Mouse (Mus musculus) liver, adult 2 months (tissue): ENCODE measurements around the gene Polr3h. TPM values are rescaled to one million over a fixed set of nuclear protein-coding genes. Genes with fewer than 3 reads are reported as not detected.

Source experiments
- DNase-seq: peaks from one replicate; pipeline ENCODE4 v3.0.0-alpha.2; 2011; ENCODE audit warnings: low read depth, low spot score; ENCODE audit errors: extremely low read depth
- H3K27ac ChIP-seq: fragments of 200-500 bp; replicated peaks from 2 replicates; pipeline ENCODE4 v1.5.1; 2012; ENCODE audit warnings: low read depth, mild to moderate bottlenecking, control low read depth, inconsistent platforms, low read length; ENCODE audit not compliant: insufficient read depth
- H3K27me3 ChIP-seq: fragments of 200-500 bp; 2 replicates; pipeline ENCODE4 v1.6.1; 2012; ENCODE audit warnings: mild to moderate bottlenecking, moderate library complexity, low read length, inconsistent platforms; ENCODE audit not compliant: control insufficient read depth, insufficient read depth
- H3K36me3 ChIP-seq: fragments of 200-500 bp; 2 replicates; pipeline ENCODE4 v1.6.1; 2012; ENCODE audit warnings: low read length, inconsistent platforms; ENCODE audit not compliant: control insufficient read depth, insufficient read depth
- H3K4me1 ChIP-seq: fragments of 200-500 bp; 2 replicates; pipeline ENCODE4 v1.6.1; 2011; ENCODE audit warnings: low read length; ENCODE audit not compliant: control insufficient read depth, insufficient read depth
- H3K4me3 ChIP-seq: fragments of 200-500 bp; 2 replicates; pipeline ENCODE4 v1.5.1; 2011; ENCODE audit warnings: low read depth, mild to moderate bottlenecking, control low read depth, low read length, moderate library complexity; ENCODE audit not compliant: insufficient read depth
- H3K79me2 ChIP-seq: fragments of 200-500 bp; 2 replicates; pipeline ENCODE4 v1.6.1; 2012; ENCODE audit warnings: inconsistent platforms, mild to moderate bottlenecking, low read length, moderate library complexity; ENCODE audit not compliant: control insufficient read depth, insufficient read depth
- H3K9ac ChIP-seq: fragments of 200-500 bp; 2 replicates; pipeline ENCODE4 v1.6.1; 2012; ENCODE audit warnings: low read depth, mild to moderate bottlenecking, control low read depth, inconsistent platforms, low read length
- CTCF ChIP-seq: fragments of 200-500 bp; IDR thresholded peaks from 2 replicates; pipeline ENCODE4 v1.5.1; 2011; ENCODE audit warnings: low read depth, low read length, control low read depth
- POLR2A ChIP-seq: fragments of 200-500 bp; IDR thresholded peaks from 2 replicates; pipeline ENCODE4 v1.6.1; 2011; ENCODE audit warnings: low read length, control low read depth; ENCODE audit not compliant: insufficient read depth; ENCODE audit errors: extremely low read depth
- WGBS: fragments of 180-500 bp; shearing (Covaris S2); methylation state at CpG from one replicate; pipeline ENCODE4 v1.1.7; 2018; 5-methylcytosine and 5-hydroxymethylcytosine counted together
- polyA plus RNA-seq: library from polyadenylated mRNA; depleted of rRNA; stranded (reverse); fragments of >200 nt; gene quantifications from 2 replicates; pipeline ENCODE4 v1.2.3, GENCODE M21; 2012
- total RNA-seq: library from RNA; depleted of rRNA; stranded (reverse); fragments of >200 nt; gene quantifications from 2 replicates; pipeline ENCODE4 v1.2.3, GENCODE M21; 2014

Gene Polr3h
- total and polyA plus RNA-seq, 2 experiments: 6.4 to 8.3 TPM

- Histone ChIP-seq H3K79me2 (no peaks in the 10 kb centered on the region), H3K4me1 (no peaks in the 10 kb centered on the region), H3K27ac (no peak overlapping the region), H3K9ac (no peak overlapping the region), H3K4me3 (no peak overlapping the region), H3K36me3 (no peaks in the 10 kb centered on the region), H3K27me3 (no peaks in the 10 kb centered on the region)
- whole genome bisulfite sequencing: 95% methylated on average over 9 of the region's 9 CpGs
- DNase-seq: no peak
- no peak for TF ChIP-seq CTCF
- TF ChIP-seq POLR2A: no peak
Observed at GRCm38 (mm10) chr15:81954151-81954583, 28.1 kb upstream of the Polr3h start.

- no peak overlapping the region for H3K9ac ChIP-seq
- H3K4me1 ChIP-seq: no peaks in the 10 kb centered on the region
- no peak overlapping the region for H3K27ac ChIP-seq
- H3K79me2 ChIP-seq: no peaks in the 10 kb centered on the region
- DNase-seq: no peak
- H3K27me3 ChIP-seq: no peaks in the 10 kb centered on the region
- no peaks in the 10 kb centered on the region for H3K36me3 ChIP-seq
- WGBS: 91% methylated on average over 4 of the region's 4 CpGs
- TF ChIP-seq CTCF (no peak), POLR2A (no peak)
- no peak overlapping the region for H3K4me3 ChIP-seq
Observed at GRCm38 (mm10) chr15:81952310-81952709, 26.3 kb upstream of the Polr3h start.

- no peak for DNase-seq
- no peak overlapping the region for H3K27ac ChIP-seq
- no peaks in the 10 kb centered on the region for H3K27me3 ChIP-seq
- no peak for TF ChIP-seq POLR2A
- TF ChIP-seq CTCF: no peak
- WGBS: 90% methylated on average over 9 of the region's 9 CpGs
- no peak overlapping the region for H3K9ac ChIP-seq
- H3K79me2 ChIP-seq: no peaks in the 10 kb centered on the region
- no peak overlapping the region for H3K4me3 ChIP-seq
- no peaks in the 10 kb centered on the region for H3K4me1 ChIP-seq
- no peaks in the 10 kb centered on the region for H3K36me3 ChIP-seq
Observed at GRCm38 (mm10) chr15:81951159-81951558, 25.1 kb upstream of the Polr3h start.

GRCm38 (mm10) chr15:81950716-81951115, 24.7 kb upstream of the Polr3h start:
- H3K27me3 ChIP-seq: no peaks in the 10 kb centered on the region
- TF ChIP-seq POLR2A: no peak
- no peak for TF ChIP-seq CTCF
- no peaks in the 10 kb centered on the region for H3K36me3 ChIP-seq
- no peak overlapping the region for H3K9ac ChIP-seq
- no peak for DNase-seq
- H3K79me2 ChIP-seq: no peaks in the 10 kb centered on the region
- WGBS: 91% methylated on average over 5 of the region's 5 CpGs
- no peaks in the 10 kb centered on the region for H3K4me1 ChIP-seq
- H3K4me3 ChIP-seq: no peak overlapping the region
- H3K27ac ChIP-seq: no peak overlapping the region

GRCm38 (mm10) chr15:81949476-81950131, 23.6 kb upstream of the Polr3h start:
- Histone ChIP-seq H3K27me3 (no peaks in the 10 kb centered on the region), H3K4me1 (no peaks in the 10 kb centered on the region), H3K4me3 (no peak overlapping the region), H3K9ac (no peak overlapping the region), H3K27ac (no peak overlapping the region), H3K79me2 (no peaks in the 10 kb centered on the region), H3K36me3 (no peaks in the 10 kb centered on the region)
- WGBS: 81% methylated on average over 11 of the region's 11 CpGs
- TF ChIP-seq POLR2A (no peak), CTCF (no peak)
- no peak for DNase-seq

- no peaks in the 10 kb centered on the region for H3K79me2 ChIP-seq
- no peaks in the 10 kb centered on the region for H3K27me3 ChIP-seq
- H3K4me3 ChIP-seq: no peak overlapping the region
- H3K36me3 ChIP-seq: no peaks in the 10 kb centered on the region
- H3K9ac ChIP-seq: no peak overlapping the region
- DNase-seq: no peak
- WGBS: 85% methylated on average over 10 of the region's 10 CpGs
- no peak for TF ChIP-seq POLR2A
- TF ChIP-seq CTCF: no peak
- H3K27ac ChIP-seq: no peak overlapping the region
- H3K4me1 ChIP-seq: no peaks in the 10 kb centered on the region
Observed at GRCm38 (mm10) chr15:81949076-81949475, 23.0 kb upstream of the Polr3h start.
